Mouse (Mus musculus) megakaryocyte, embryonic 14.5 days (primary cell): ENCODE data around the gene Eva1b.

Experiments
- FLI1 ChIP-seq: IDR thresholded peaks from 2 replicates; pipeline ENCODE4 v1.6.1; 2012; ENCODE audit warnings: low read length, inconsistent platforms, mixed read lengths
- GATA1 ChIP-seq: IDR thresholded peaks from 3 replicates; pipeline ENCODE4 v1.6.1; 2012; ENCODE audit warnings: mixed read lengths, low read length, inconsistent platforms, borderline replicate concordance

DNA sequence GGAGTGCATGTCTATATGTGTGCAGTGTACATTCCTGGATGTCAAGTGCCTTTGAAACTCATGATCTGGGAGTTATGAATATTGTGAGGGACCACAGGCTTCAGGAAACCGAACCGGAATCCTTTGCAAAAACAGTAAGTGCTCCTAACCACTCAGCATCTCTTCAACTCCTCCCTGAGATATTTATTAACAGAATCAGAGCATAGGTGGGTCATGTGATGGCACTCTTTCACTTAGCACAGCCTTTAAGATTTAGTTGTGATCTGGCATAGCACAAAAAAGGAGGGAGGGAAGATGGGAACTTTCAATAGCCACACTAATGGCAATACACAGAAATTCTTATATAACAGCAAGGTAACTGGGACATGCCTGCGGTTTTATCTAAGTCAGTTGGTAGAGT is 39.6 kb downstream of the Eva1b start:
- TF ChIP-seq GATA1: no peak
- TF ChIP-seq FLI1: no peak
